Mouse (Mus musculus) hindbrain, postnatal 0 days (tissue): ENCODE measurements at regions not wholly inside any gene's neighbourhood (a gene's known extent, or its start where the extent isn't known, plus 50 kb on each side); places are given as distances from the start of the nearest gene placed in this dataset.
A peak's percentile ranks its signal among the peaks of the same experiment; 100 is the strongest.

ENCODE experiments used
- ATAC-seq: fragments of 200-750 bp; cut with Nextera tagmentation; 2 replicates; pipeline ENCODE4 v1.8.0; 2017; ENCODE audit warnings: mild to moderate bottlenecking, moderate TSS enrichment, moderate library complexity
- DNase-seq: peaks from one replicate; pipeline ENCODE4 v3.0.0-alpha.2; 2015; ENCODE audit warnings: low spot score
- H3K27ac ChIP-seq: fragments of 300-500 bp; sonication (generic); 2 replicates; pipeline ENCODE4 v1.5.1; 2014; ENCODE audit warnings: mild to moderate bottlenecking
- H3K27me3 ChIP-seq: fragments of 300-500 bp; sonication (generic); 2 replicates; pipeline ENCODE4 v1.6.1; 2014; ENCODE audit warnings: low read length, mixed read lengths; ENCODE audit not compliant: insufficient read depth
- H3K36me3 ChIP-seq: fragments of 300-500 bp; sonication (generic); 2 replicates; pipeline ENCODE4 v1.6.1; 2014; ENCODE audit warnings: low read length, mixed read lengths; ENCODE audit not compliant: insufficient read depth
- H3K4me1 ChIP-seq: fragments of 300-500 bp; sonication (generic); 2 replicates; pipeline ENCODE4 v1.6.1; 2014; ENCODE audit warnings: antibody characterized with exemption, low read length, mixed read lengths; ENCODE audit not compliant: insufficient read depth
- H3K4me2 ChIP-seq: fragments of 300-500 bp; sonication (generic); 2 replicates; pipeline ENCODE4 v1.6.1; 2014; ENCODE audit warnings: low read depth, mild to moderate bottlenecking, low read length, moderate library complexity, mixed read lengths
- H3K4me3 ChIP-seq: fragments of 300-500 bp; sonication (generic); 2 replicates; pipeline ENCODE4 v1.5.1; 2014; ENCODE audit warnings: low read length
- H3K9ac ChIP-seq: fragments of 300-500 bp; sonication (generic); replicated peaks from 2 replicates; pipeline ENCODE4 v1.6.1; 2014; ENCODE audit warnings: mild to moderate bottlenecking, low read length, moderate library complexity, mixed read lengths
- H3K9me3 ChIP-seq: fragments of 300-500 bp; sonication (generic); 2 replicates; pipeline ENCODE4 v1.6.1; 2016; ENCODE audit warnings: low read length, mixed read lengths
- CTCF ChIP-seq: IDR thresholded peaks from 2 replicates; pipeline ENCODE4 v1.5.1; 2016; ENCODE audit warnings: antibody characterized with exemption, control low read depth, low read depth
- WGBS: fragments of 180-500 bp; shearing (Covaris S2); extraction: QIAGEN DNeasy Blood & Tissue Kit; methylation state at CpG from one replicate; pipeline ENCODE4 v1.1.7; 2014; 5-methylcytosine and 5-hydroxymethylcytosine counted together

GRCm38 (mm10) chr8:97389149-97389548, 1500.8 kb upstream of the Got2 start:
- TF ChIP-seq CTCF = no peak
- Histone ChIP-seq H3K4me1 (no peaks in the 10 kb centered on the region), H3K4me2 (no peak overlapping the region; the same call in 1 of the 2 replicates), H3K27ac (no peak overlapping the region), H3K9me3 (no peaks in the 10 kb centered on the region), H3K9ac (no peak overlapping the region), H3K27me3 (no peaks in the 10 kb centered on the region), H3K4me3 (no peak overlapping the region), H3K36me3 (no peaks in the 10 kb centered on the region)
- 33% methylated on average over 2 of the region's 2 CpGs for WGBS
- ATAC-seq = no peak
- DNase-seq = no peak

GRCm38 (mm10) chr8:97374911-97375771, 1486.8 kb upstream of the Got2 start:
- no peak overlapping the region for H3K4me2 ChIP-seq
- DNase-seq (no peak), ATAC-seq (no peak)
- H3K4me1 ChIP-seq = no peaks in the 10 kb centered on the region
- H3K36me3 ChIP-seq = no peaks in the 10 kb centered on the region
- H3K4me3 ChIP-seq = no peak overlapping the region
- no peak for TF ChIP-seq CTCF
- WGBS = 76% methylated on average over 3 of the region's 3 CpGs
- H3K9ac ChIP-seq = no peak overlapping the region
- no peak overlapping the region for H3K27ac ChIP-seq
- H3K27me3 ChIP-seq = no peaks in the 10 kb centered on the region
- no peaks in the 10 kb centered on the region for H3K9me3 ChIP-seq

GRCm38 (mm10) chr8:97346630-97347029, 1458.3 kb upstream of the Got2 start:
- DNase-seq = no peak
- ATAC-seq = no peak

GRCm38 (mm10) chr8:97315497-97315896, 1427.2 kb upstream of the Got2 start:
- DNase-seq (no peak), ATAC-seq (no peak)
- Histone ChIP-seq H3K4me2 (no peak overlapping the region), H3K27ac (no peak overlapping the region), H3K36me3 (no peaks in the 10 kb centered on the region), H3K4me1 (no peaks in the 10 kb centered on the region), H3K27me3 (no peaks in the 10 kb centered on the region), H3K4me3 (no peak overlapping the region), H3K9ac (no peak overlapping the region), H3K9me3 (no peaks in the 10 kb centered on the region)
- WGBS = 58% methylated on average over 4 of the region's 4 CpGs
- TF ChIP-seq CTCF = no peak

More at GRCm38 (mm10) chr8:97346630-97347029, 1458.3 kb upstream of the Got2 start:
- H3K4me3 ChIP-seq = no peak overlapping the region
- no peaks in the 10 kb centered on the region for H3K9me3 ChIP-seq
- H3K27me3 ChIP-seq = no peaks in the 10 kb centered on the region
- no peak overlapping the region for H3K4me2 ChIP-seq
- no peak for TF ChIP-seq CTCF
- WGBS = 82% methylated on average over 6 of the region's 6 CpGs
- no peaks in the 10 kb centered on the region for H3K4me1 ChIP-seq
- no peak overlapping the region for H3K27ac ChIP-seq
- no peak overlapping the region for H3K9ac ChIP-seq
- H3K36me3 ChIP-seq = no peaks in the 10 kb centered on the region

GRCm38 (mm10) chr8:97308304-97308703, 1420.0 kb upstream of the Got2 start:
- H3K27me3 ChIP-seq = no peaks in the 10 kb centered on the region
- no peak overlapping the region for H3K9ac ChIP-seq
- no peaks in the 10 kb centered on the region for H3K4me1 ChIP-seq
- no peaks in the 10 kb centered on the region for H3K9me3 ChIP-seq
- no peak overlapping the region for H3K27ac ChIP-seq
- 67% methylated on average over 7 of the region's 7 CpGs for WGBS
- DNase-seq (peak; percentile 9), ATAC-seq (no peak)
- no peaks in the 10 kb centered on the region for H3K36me3 ChIP-seq
- TF ChIP-seq CTCF = no peak
- H3K4me3 ChIP-seq = no peak overlapping the region
- no peak overlapping the region for H3K4me2 ChIP-seq

DNA sequence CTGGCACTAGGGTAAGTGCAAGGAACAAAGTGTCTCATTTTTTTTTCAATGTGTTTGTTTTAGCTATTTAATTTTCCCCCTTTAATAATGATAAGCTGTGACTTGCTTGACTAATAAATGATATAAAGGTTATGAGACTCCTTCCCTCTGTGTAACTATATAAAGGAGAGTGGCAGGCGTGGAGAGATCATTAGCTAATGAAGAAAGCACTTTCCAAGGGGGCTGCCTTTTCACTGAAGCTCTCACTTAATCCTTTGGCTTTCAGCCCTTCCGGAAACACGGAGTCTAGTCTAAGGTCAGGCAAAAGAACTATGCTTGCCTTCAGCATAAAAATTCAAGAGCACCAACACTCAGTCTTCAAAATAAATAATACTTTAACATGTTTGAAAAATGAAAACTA, 1382.2 kb upstream of the Got2 start:
- no peaks in the 10 kb centered on the region for H3K4me1 ChIP-seq
- no peak overlapping the region for H3K4me3 ChIP-seq
- ATAC-seq (no peak), DNase-seq (peak; percentile 35)
- no peak overlapping the region for H3K9ac ChIP-seq
- no peak overlapping the region for H3K27ac ChIP-seq
- no peaks in the 10 kb centered on the region for H3K36me3 ChIP-seq
- no peaks in the 10 kb centered on the region for H3K9me3 ChIP-seq
- H3K4me2 ChIP-seq = no peak overlapping the region
- no peaks in the 10 kb centered on the region for H3K27me3 ChIP-seq
- WGBS = 21% methylated on average over 3 of the region's 3 CpGs
- no peak for TF ChIP-seq CTCF

DNA sequence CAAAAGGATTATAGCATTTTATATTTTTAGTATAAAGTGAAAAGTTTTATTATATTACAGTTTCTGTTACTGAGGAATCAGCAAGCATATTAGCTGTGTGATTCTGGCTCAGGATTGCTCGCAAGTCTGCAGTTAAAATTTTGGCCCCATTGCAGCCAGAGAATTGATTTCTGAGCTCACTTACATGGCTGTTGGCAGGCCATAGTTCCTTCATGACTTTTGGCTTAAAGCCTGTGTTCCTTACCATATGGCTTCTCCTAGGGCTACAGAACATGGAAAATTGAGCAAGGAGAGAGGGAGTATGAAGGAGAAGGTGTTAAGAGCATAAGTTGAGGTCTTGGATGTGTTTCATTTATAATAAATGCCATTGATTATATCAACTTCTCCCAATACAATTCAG, 1372.6 kb upstream of the Got2 start:
- DNase-seq (peak; percentile 41), ATAC-seq (no peak)
- no peaks in the 10 kb centered on the region for H3K4me1 ChIP-seq
- TF ChIP-seq CTCF = no peak
- H3K36me3 ChIP-seq = no peaks in the 10 kb centered on the region
- H3K9ac ChIP-seq = no peak overlapping the region
- WGBS = 64% methylated on average over 1 of the region's 1 CpGs
- no peak overlapping the region for H3K4me2 ChIP-seq
- no peaks in the 10 kb centered on the region for H3K9me3 ChIP-seq
- H3K27me3 ChIP-seq = no peaks in the 10 kb centered on the region
- no peak overlapping the region for H3K4me3 ChIP-seq
- no peak overlapping the region for H3K27ac ChIP-seq
